Mouse (Mus musculus) lung, adult 2 months (tissue): Measurements from ENCODE around the gene P4hb.
A peak's percentile ranks its signal among the peaks of the same experiment; 100 is the strongest.

Experiments
- CTCF ChIP-seq: fragments of 200-500 bp; IDR thresholded peaks from 2 replicates; pipeline ENCODE4 v1.5.1; 2011; ENCODE audit warnings: mild to moderate bottlenecking, low read length, control low read depth; ENCODE audit not compliant: insufficient read depth
- POLR2A ChIP-seq: fragments of 200-500 bp; IDR thresholded peaks from 2 replicates; pipeline ENCODE4 v1.6.1; 2011; ENCODE audit warnings: low read depth, mild to moderate bottlenecking, control low read depth, low read length, borderline replicate concordance; ENCODE audit errors: extremely low read depth

GRCm38 (mm10) chr11:120515611-120516010 lies 57.4 kb downstream of the P4hb start:
- TF ChIP-seq CTCF (peak; percentile 91), POLR2A (0 out of 2 replicates have a peak, but pooled peaks have one; percentile 14)
